Mouse (Mus musculus) naive thymus-derived CD4-positive, alpha-beta T cell, adult 5 months (primary cell): ENCODE data around the gene Ppp1r14a. TPM values are rescaled to one million over a fixed set of nuclear protein-coding genes. Genes with fewer than 3 reads are reported as not detected.

Experiments used
- polyA plus RNA-seq: library from polyadenylated mRNA; unstranded; fragments of 100-300 nt; shearing (Covaris generic); gene quantifications from one replicate; pipeline ENCODE4 v1.2.1, GENCODE M21; 2017

Gene Ppp1r14a
- polyA plus RNA-seq, result not detected

GRCm38 (mm10) chr7:29288942-29289638 is at the start of gene Ppp1r14a:
Gene Ppp1r14a (plus strand): TSS chr7:29289308.

GRCm38 (mm10) chr7:29248261-29248841 is 40.8 kb upstream of the Ppp1r14a start, which contains the start of gene 2200002D01Rik:
Gene 2200002D01Rik (minus strand): TSS chr7:29248466.

GRCm38 (mm10) chr7:29281201-29282073 is 7.7 kb upstream of the Ppp1r14a start, which contains the start of gene Spint2:
Gene Spint2 (minus strand): TSS chr7:29281912.

GRCm38 (mm10) chr7:29303738-29304462 is 14.8 kb downstream of the Ppp1r14a start, which contains the start of gene Dpf1:
Gene Dpf1 (plus strand): TSS chr7:29303951.

Other genes starting within 250 kb of the Ppp1r14a start
- 0.02 TPM for gene Ryr1, start 164.1 kb upstream of the Ppp1r14a start, polyA plus RNA-seq
- 0.92 TPM for gene Rasgrp4, start 154.5 kb upstream of the Ppp1r14a start, polyA plus RNA-seq
- gene Fam98c, start 133.1 kb upstream of the Ppp1r14a start, polyA plus RNA-seq, result 72.0 TPM
- gene Ggn, start 119.1 kb upstream of the Ppp1r14a start, polyA plus RNA-seq, result 0.14 TPM
- not detected for gene Spred3, start 118.9 kb upstream of the Ppp1r14a start, polyA plus RNA-seq
- gene Psmd8, start 108.6 kb upstream of the Ppp1r14a start, polyA plus RNA-seq, result 210 TPM
- gene Catsperg1, start 75.3 kb upstream of the Ppp1r14a start, polyA plus RNA-seq, result 1.3 TPM
- gene Kcnk6, start 56.8 kb upstream of the Ppp1r14a start, polyA plus RNA-seq, result 0.42 TPM
- gene Yif1b, start 51.0 kb upstream of the Ppp1r14a start, polyA plus RNA-seq, result 40.5 TPM
- 2.0 TPM for gene 2200002D01Rik, start 40.8 kb upstream of the Ppp1r14a start, polyA plus RNA-seq
- gene Spint2, start 7.4 kb upstream of the Ppp1r14a start, polyA plus RNA-seq, result 154 TPM
- gene Dpf1, start 14.6 kb downstream of the Ppp1r14a start, polyA plus RNA-seq, result not detected
- 10.8 TPM for gene Sipa1l3, start 229.3 kb downstream of the Ppp1r14a start, polyA plus RNA-seq